Mouse (Mus musculus) heart, adult 2 months (tissue): ENCODE results near the gene Hdhd5.

ENCODE experiments used
- CTCF ChIP-seq: fragments of 200-600 bp; IDR thresholded peaks from 2 replicates; pipeline ENCODE4 v1.8.1; 2022; ENCODE audit warnings: antibody characterized with exemption, mild to moderate bottlenecking, moderate library complexity
- EP300 ChIP-seq: fragments of 200-500 bp; IDR thresholded peaks from 2 replicates; pipeline ENCODE4 v1.6.1; 2011; ENCODE audit warnings: low read depth, low read length, control low read depth; ENCODE audit not compliant: insufficient read depth
- POLR2A ChIP-seq: fragments of 200-500 bp; IDR thresholded peaks from 2 replicates; pipeline ENCODE4 v1.6.1; 2011; ENCODE audit warnings: mild to moderate bottlenecking, low read depth, low read length, control low read depth; ENCODE audit not compliant: insufficient read depth

GRCm38 (mm10) chr6:120548581-120548980, 17.5 kb upstream of the Hdhd5 start:
- TF ChIP-seq POLR2A (no peak), CTCF (no peak), EP300 (no peak)
